Mouse (Mus musculus): ENCODE results near the gene Zbtb22. TPM values are rescaled to one million over a fixed set of nuclear protein-coding genes. Genes with fewer than 3 reads are reported as not detected.
A peak's percentile ranks its signal among the peaks of the same experiment; 100 is the strongest.

Gene Zbtb22
- polyA plus RNA-seq, 1 experiment from 2014 or later: 18.1 TPM

DNA sequence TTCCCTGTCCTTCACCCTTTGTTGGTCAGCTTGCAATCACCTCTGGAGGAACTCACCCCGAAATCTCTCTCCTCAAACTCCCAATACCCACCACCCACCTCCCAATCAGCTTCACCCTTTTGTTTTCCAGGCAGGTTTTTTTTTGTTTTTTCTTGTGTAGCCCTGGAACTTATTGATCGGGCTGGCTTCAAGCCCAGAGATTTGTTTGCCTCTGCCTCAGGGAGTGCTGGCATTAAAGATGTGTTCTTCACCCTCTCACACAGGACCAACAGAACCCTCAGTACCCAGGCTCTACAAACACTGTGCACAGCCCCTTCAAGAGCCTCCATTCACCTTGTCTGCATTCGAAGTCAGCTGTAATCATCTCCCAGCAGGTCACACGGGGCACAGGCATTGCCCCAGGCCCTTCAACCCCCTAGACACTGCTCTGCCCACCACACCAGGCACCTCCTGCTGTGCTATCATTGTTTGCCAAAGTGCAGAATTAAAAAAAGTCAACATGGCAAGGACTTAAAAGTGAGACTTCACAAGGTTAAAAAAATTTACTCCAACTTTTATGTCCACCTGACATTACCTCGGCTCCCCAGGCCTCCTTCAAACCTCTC lies 38.4 kb downstream of the Zbtb22 start:
- 34% methylated on average over 5 of the region's 5 CpGs for WGBS
- H3K4me2 ChIP-seq: peak overlapping the region; percentile 95
- H3K9ac ChIP-seq: peak overlapping the region; percentile 98
- H3K9me3 ChIP-seq (replicated peaks): no peaks in the 10 kb centered on the region
- H3K36me3 ChIP-seq (ENCODE audit: poor library complexity, severe bottlenecking): peaks cover 63% of the 10 kb centered on the region
- H3K4me3 ChIP-seq: peak overlapping the region; percentile 98
- no peaks in the 10 kb centered on the region for H3K27me3 ChIP-seq
- H3K27ac ChIP-seq: 0 out of 2 replicates have a peak overlapping the region, but pooled peaks have one; percentile 35
- peaks cover 69% of the 10 kb centered on the region for H3K4me1 ChIP-seq
- no peak for ATAC-seq

DNA sequence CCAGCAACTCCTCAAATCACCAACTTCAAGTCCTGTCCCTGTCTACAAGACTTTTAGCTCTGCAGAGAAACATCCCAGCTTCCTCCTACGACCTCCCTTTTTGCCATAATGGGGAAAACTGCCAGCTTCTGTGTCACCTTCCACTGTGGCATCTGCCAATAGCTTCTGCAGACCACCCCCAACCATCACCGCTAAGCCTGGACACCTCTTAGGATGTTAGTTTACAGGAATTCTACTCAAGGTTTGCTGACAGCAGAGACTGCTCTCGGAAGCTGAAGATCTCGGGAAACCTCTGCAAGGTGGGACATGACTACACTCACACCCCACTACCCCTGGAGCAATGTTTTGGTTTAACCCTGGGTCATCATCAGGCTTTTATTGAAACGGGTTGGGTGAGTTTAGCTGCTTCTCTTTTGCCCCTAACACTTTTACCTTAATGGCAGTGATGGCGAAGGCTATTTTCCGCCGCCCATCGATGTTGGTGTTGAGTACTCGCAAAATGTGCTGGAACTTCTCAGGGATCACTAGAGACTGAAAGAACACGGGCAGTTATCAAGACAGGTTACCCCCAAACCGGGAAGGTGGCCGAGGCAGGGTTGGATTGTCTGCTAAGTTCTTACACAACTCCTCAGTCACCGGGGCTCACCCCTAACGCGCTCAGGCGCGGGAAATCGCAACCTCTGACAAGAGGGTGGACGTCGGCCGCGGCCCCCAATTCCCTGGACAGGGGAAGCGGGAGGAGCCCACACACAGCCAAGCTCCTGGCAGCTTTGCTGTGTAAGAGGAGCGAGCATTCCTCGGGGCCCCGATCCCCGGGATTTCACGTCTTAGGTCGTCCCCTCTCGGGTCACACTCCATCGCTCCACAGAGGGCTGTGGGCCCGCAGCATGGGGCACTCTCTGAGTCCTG lies 39.2 kb downstream of the Zbtb22 start:
- 1% methylated on average over 33 of the region's 33 CpGs for WGBS
- Histone ChIP-seq H3K36me3 (ENCODE audit: poor library complexity, severe bottlenecking) (peaks cover 63% of the 10 kb centered on the region), H3K9ac (peak overlapping the region; percentile 98), H3K4me2 (peak overlapping the region; percentile 95), H3K4me3 (peak overlapping the region; percentile 98), H3K27me3 (no peaks in the 10 kb centered on the region), H3K27ac (peak overlapping the region; percentile 92), H3K4me1 (peaks cover 65% of the 10 kb centered on the region), H3K9me3 (replicated peaks) (no peaks in the 10 kb centered on the region)
- no peak; the same call in 1 of the 2 replicates for ATAC-seq

DNA sequence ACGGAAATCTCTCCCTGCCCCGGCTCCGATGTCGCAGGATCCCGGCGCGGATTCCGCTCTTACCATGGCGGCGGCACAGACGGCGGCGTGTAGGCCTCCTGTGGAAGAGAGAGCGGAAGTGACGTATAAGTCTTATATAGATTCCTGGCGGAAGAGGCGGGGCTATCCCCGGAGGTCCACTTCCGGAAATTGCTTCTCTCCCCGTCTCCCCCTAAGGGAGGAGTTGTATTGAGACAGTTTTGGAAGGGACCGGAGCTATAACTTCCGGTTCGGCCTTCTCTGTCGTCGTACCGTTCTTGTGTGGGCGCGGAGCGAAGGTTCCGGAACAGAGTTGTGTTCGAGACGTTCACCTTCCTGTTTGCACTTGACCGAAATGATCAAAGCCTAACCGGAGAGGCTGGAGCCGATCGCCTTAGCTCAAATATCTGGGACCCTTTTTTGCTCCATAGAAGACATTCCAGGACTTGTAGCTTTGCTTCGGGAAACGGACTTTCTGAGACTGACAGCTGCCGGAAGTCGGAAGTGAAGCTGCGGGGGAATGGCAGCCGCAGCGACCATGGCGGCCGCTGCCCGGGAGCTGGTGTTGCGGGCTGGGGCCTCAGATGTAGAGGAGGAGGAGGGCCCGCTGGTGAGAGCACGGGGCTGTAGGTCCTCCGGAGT lies 40.0 kb downstream of the Zbtb22 start, which contains the start of the genes Vps52 and Rps18:
Vps52 (plus strand) TSS at position 258 of the 660 bp plus-strand sequence.
Rps18 (minus strand) TSS at position 447 of the 660 bp plus-strand sequence.
- Histone ChIP-seq H3K4me1 (peaks cover 57% of the 10 kb centered on the region), H3K9ac (peak within 1 kb of the TSS; percentile 98), H3K36me3 (ENCODE audit: poor library complexity, severe bottlenecking) (peaks cover 64% of the 10 kb centered on the region), H3K27ac (peak within 1 kb of the TSS; percentile 92), H3K27me3 (no peaks in the 10 kb centered on the region), H3K9me3 (replicated peaks) (no peaks in the 10 kb centered on the region), H3K4me2 (peak within 1 kb of the TSS; percentile 95), H3K4me3 (peak within 1 kb of the TSS; percentile 98)
- peak; percentile 93 for ATAC-seq
- WGBS: 0% methylated on average over 50 of the region's 50 CpGs

DNA sequence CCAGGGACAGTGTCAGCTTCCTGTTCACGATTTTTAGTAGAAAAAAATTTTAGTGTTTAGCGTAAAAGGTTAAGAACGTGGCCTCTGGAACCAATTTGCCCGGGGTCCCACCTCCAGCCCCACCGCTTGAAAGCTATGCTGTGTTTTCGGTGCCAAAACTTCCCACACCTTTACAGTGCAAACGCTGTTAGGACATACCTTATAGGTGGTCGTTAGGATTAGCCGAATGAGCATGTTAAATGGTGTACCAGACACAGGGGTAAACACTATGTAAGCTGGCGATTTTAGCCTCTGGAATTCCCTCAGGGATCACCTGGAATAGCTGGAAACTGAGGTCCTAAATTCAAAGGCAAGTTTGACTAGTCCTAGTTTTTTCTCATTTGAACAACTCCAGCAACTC lies 40.6 kb downstream of the Zbtb22 start:
- peaks cover 51% of the 10 kb centered on the region for H3K4me1 ChIP-seq
- H3K27ac ChIP-seq: peak overlapping the region; percentile 88
- H3K36me3 ChIP-seq (ENCODE audit: poor library complexity, severe bottlenecking): peaks cover 70% of the 10 kb centered on the region
- peak overlapping the region; percentile 95 for H3K4me2 ChIP-seq
- ATAC-seq: no peak
- H3K9ac ChIP-seq: peak overlapping the region; percentile 98
- no peaks in the 10 kb centered on the region for H3K9me3 ChIP-seq (replicated peaks)
- 6% methylated on average over 10 of the region's 10 CpGs for WGBS
- no peaks in the 10 kb centered on the region for H3K27me3 ChIP-seq
- peak overlapping the region; percentile 98 for H3K4me3 ChIP-seq

DNA sequence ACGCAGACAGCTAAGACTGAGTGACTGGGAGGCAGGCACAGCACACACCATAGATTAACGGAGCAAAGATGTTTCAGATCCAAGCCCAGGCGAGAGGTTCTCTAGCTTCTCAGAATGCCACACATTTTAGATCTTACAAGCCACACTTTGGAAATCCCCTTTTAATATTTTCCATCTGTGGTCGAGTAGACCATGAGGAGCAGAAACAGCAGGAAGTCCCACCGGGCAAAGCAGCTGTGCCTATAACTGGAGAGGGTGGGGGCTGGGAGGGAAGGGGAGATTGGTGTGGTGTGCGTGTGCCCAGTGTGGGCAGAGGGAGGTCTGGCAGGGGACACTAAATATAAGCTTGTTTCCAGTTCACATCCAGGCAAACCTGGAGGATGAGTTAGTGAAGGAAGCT lies 41.8 kb downstream of the Zbtb22 start:
- Histone ChIP-seq H3K36me3 (ENCODE audit: poor library complexity, severe bottlenecking) (peaks cover 71% of the 10 kb centered on the region), H3K9ac (no peak overlapping the region)

DNA sequence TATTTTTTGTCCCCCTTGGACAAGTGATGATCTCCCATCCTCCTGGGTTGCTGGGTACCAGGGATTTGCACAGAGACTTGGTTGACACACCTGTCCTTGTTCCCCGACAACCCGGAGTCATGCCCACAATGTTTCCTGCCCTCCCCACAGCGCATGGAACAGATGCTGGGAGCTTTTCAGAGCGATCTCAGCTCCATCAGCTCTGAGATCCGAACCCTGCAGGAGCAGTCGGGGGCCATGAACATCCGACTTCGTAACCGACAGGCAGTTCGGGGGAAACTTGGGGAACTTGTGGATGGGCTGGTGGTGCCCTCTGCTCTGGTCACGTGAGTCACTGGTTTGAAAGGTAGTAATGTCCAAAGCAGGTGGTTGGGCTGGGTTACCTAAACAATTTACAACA lies 42.7 kb downstream of the Zbtb22 start:
- Histone ChIP-seq H3K9me3 (replicated peaks) (no peaks in the 10 kb centered on the region), H3K27me3 (no peaks in the 10 kb centered on the region), H3K9ac (no peak overlapping the region), H3K4me1 (peaks cover 29% of the 10 kb centered on the region), H3K4me3 (no peak overlapping the region), H3K36me3 (ENCODE audit: poor library complexity, severe bottlenecking) (peaks cover 71% of the 10 kb centered on the region), H3K27ac (no peak overlapping the region), H3K4me2 (no peak overlapping the region)
- ATAC-seq: no peak
- WGBS: 95% methylated on average over 11 of the region's 11 CpGs

More for the DNA sequence above, 41.8 kb downstream of the Zbtb22 start:
- no peaks in the 10 kb centered on the region for H3K27me3 ChIP-seq
- peaks cover 39% of the 10 kb centered on the region for H3K4me1 ChIP-seq
- H3K9me3 ChIP-seq (replicated peaks): no peaks in the 10 kb centered on the region
- no peak for ATAC-seq
- H3K27ac ChIP-seq: no peak overlapping the region
- H3K4me3 ChIP-seq: no peak overlapping the region
- no peak overlapping the region for H3K4me2 ChIP-seq
- 92% methylated on average over 6 of the region's 6 CpGs for WGBS

DNA sequence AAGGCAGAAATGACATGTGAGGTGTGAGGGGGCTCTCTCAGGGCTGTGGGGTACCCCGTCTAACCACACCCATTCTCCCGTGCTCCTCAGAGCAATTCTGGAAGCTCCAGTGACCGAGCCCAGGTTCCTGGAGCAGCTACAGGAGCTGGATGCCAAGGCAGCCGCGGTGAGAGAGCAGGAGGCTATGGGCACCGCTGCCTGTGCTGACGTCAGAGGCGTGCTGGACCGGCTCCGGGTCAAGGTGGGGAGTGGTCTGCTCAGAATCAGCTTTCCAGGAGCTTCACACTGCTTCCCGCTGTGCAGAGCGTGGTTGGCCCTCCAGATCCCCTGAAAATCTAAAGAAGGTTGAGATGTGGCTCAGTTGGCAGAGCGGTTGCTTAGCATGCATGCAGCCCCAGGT lies 43.4 kb downstream of the Zbtb22 start:
- no peaks in the 10 kb centered on the region for H3K27me3 ChIP-seq
- H3K4me1 ChIP-seq: peaks cover 23% of the 10 kb centered on the region
- 96% methylated on average over 13 of the region's 13 CpGs for WGBS
- H3K9me3 ChIP-seq (replicated peaks): no peaks in the 10 kb centered on the region
- no peak overlapping the region for H3K27ac ChIP-seq
- peaks cover 71% of the 10 kb centered on the region for H3K36me3 ChIP-seq (ENCODE audit: poor library complexity, severe bottlenecking)
- H3K9ac ChIP-seq: no peak overlapping the region
- H3K4me3 ChIP-seq: no peak overlapping the region
- H3K4me2 ChIP-seq: no peak overlapping the region
- ATAC-seq: no peak

DNA sequence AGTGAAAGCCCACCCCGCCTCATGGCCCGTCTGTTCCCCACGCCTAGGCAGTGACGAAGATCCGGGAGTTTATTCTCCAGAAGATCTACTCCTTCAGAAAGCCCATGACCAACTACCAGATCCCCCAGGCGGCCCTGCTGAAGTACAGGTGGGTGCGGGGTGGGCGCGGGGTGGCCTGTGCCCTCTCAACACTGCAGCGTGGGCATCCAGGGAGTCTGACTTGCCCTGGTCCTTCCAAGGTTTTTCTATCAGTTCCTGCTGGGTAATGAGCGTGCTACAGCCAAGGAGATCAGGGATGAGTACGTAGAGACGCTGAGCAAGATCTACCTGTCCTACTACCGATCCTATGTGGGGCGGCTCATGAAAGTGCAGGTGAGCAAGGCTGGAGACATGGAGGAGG lies 44.2 kb downstream of the Zbtb22 start:
- no peak for ATAC-seq
- no peak overlapping the region for H3K4me3 ChIP-seq
- no peaks in the 10 kb centered on the region for H3K27me3 ChIP-seq
- no peaks in the 10 kb centered on the region for H3K9me3 ChIP-seq (replicated peaks)
- H3K4me1 ChIP-seq: peaks cover 15% of the 10 kb centered on the region
- no peak overlapping the region for H3K9ac ChIP-seq
- H3K36me3 ChIP-seq (ENCODE audit: poor library complexity, severe bottlenecking): peaks cover 65% of the 10 kb centered on the region
- no peak overlapping the region for H3K4me2 ChIP-seq
- H3K27ac ChIP-seq: no peak overlapping the region
- 93% methylated on average over 15 of the region's 15 CpGs for WGBS

DNA sequence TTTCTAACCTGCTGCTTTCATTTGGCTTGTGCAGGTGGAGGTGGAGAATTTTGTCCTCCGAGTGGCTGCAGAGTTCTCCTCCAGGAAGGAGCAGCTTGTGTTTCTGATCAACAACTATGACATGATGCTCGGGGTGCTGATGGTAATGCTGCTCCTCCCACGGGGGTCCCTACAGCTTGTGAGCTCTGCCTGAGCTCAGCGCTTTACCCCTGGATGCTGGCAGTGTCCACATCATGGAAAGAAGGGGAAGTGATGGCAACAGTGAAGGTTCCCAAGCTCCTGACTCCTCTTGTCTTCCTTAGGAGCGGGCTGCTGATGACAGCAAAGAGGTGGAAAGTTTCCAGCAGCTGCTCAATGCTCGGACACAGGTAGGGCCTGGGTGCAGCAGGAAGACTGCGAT lies 47.2 kb downstream of the Zbtb22 start:
- Histone ChIP-seq H3K4me2 (no peak overlapping the region), H3K27me3 (no peaks in the 10 kb centered on the region), H3K4me1 (0 out of 2 replicates have a peak, but pooled peaks cover under 1% of the 10 kb centered on the region), H3K4me3 (no peak overlapping the region), H3K36me3 (ENCODE audit: poor library complexity, severe bottlenecking) (peaks cover 79% of the 10 kb centered on the region), H3K27ac (no peak overlapping the region), H3K9ac (no peak overlapping the region), H3K9me3 (replicated peaks) (no peaks in the 10 kb centered on the region)
- WGBS: 94% methylated on average over 7 of the region's 7 CpGs
- ATAC-seq: no peak

DNA sequence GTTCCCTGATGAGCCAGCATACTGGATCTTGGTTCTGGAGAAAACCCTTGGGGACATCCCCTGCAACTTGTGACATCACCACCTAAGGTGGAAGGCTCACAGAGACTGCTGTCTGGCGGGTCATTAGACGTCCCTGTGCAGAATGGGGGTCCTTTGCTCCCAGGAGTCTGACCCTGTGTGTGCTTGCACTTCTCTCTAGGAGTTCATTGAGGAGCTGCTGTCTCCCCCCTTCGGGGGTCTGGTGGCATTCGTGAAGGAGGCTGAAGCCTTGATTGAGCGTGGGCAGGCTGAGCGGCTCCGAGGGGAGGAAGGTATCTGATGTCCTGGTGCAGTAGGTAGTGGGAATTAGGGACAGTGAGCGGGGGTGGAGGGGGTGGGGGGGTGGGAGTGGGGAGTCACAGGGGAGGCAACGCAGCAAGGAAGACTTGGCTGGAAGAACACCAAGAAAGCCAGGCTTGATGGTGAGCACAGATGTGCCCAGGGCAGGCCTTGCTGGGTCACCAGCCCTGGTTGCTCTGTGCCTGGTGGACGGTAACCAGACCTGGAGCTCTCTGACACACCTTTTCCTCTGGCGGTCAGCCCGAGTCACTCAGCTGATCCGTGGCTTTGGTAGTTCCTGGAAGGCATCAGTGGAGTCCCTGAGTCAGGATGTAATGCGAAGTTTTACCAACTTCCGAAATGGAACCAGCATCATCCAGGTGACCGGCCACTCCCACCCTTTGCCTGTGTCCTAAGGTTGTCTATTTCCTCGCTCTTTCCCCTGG lies 49.6 kb downstream of the Zbtb22 start:
- H3K4me1 ChIP-seq: no peaks in the 10 kb centered on the region
- 93% methylated on average over 17 of the region's 17 CpGs for WGBS
- H3K27me3 ChIP-seq: no peaks in the 10 kb centered on the region
- no peak overlapping the region for H3K4me2 ChIP-seq
- ATAC-seq: no peak
- H3K9ac ChIP-seq: no peak overlapping the region
- no peaks in the 10 kb centered on the region; the same call in 1 of the 2 replicates for H3K9me3 ChIP-seq (replicated peaks)
- no peak overlapping the region for H3K27ac ChIP-seq
- peaks cover 55% of the 10 kb centered on the region for H3K36me3 ChIP-seq (ENCODE audit: poor library complexity, severe bottlenecking)
- no peak overlapping the region for H3K4me3 ChIP-seq

DNA sequence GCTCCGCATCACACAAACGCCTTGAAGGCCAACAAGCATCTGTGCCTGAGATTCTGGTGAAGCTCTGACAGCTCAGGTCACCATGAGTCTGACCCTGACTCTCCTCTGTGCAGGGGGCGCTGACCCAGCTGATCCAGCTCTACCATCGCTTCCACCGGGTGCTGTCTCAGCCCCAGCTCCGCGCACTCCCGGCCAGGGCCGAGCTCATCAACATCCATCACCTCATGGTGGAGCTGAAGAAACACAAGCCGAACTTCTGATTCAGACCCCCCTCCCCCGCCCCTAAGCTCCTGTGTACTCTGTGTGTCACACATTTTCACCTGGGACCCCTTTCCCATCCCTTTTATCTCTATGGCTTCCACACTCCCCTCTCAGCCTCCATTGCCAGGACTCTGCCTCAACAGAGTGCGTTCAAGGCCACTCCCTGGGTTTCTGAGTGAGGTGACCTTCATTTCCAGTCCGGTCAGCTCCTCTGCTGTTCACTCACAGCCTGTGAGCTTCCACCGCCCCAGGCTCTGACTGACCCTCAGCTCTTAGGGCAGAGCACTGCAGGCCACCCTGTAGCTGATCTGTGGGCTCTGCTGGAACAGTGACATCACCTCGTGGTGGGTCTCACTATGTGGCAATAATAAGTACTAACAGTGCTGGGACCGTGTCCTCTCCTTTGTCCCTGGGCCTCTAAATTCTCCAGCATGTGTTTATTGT lies 50.3 kb downstream of the Zbtb22 start:
- no peak for ATAC-seq
- whole genome bisulfite sequencing: 92% methylated on average over 16 of the region's 16 CpGs
- no peak overlapping the region for H3K4me2 ChIP-seq
- H3K27ac ChIP-seq: no peak overlapping the region
- H3K4me1 ChIP-seq: no peaks in the 10 kb centered on the region
- H3K27me3 ChIP-seq: no peaks in the 10 kb centered on the region
- no peak overlapping the region for H3K4me3 ChIP-seq
- no peaks in the 10 kb centered on the region; the same call in 1 of the 2 replicates for H3K9me3 ChIP-seq (replicated peaks)
- H3K9ac ChIP-seq: no peak overlapping the region
- peaks cover 48% of the 10 kb centered on the region for H3K36me3 ChIP-seq (ENCODE audit: poor library complexity, severe bottlenecking)
